8 mouse cellular contexts compared by ENCODE assay signal in the genomic region with DNA sequence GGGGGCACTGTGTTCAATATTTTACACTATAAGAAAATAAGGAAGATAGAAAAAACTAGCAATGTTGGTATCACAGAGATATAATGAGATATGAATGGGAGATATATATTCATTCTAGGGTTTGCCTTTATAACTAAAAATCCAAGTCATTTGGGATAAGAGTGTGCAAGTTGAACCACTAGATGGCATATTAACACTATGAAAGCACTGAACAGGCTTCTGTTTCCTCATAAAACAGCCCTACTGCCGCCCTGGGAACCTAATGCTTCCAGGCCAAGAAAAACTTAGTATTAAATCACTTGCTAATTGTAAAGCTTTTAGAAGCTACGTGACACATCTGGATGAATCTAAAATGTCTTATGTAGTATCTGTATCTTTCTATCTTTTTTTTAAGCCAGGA.
A peak's percentile ranks its signal among the peaks of the same experiment; 100 is the strongest.
DNase-seq lines count a peak whose midpoint lies in the region; ATAC-seq and TF ChIP-seq lines count a peak whose summit lies in the region.

No protein-coding gene starts in this region.

- H3K27me3 ChIP-seq in heart, embryonic 16.5 days (ENCODE audit: control insufficient read depth, insufficient read depth, low read length) = no peaks in the 10 kb centered on the region
- H3K27me3 ChIP-seq in heart, embryonic 10.5 days (ENCODE audit: insufficient read depth, poor library complexity, severe bottlenecking) = no peaks in the 10 kb centered on the region
- no peaks in the 10 kb centered on the region for H3K27me3 ChIP-seq in MEL (ENCODE audit: control insufficient read depth in 1 of 2, insufficient read depth in 2 of 2, low read length in 2 of 2)
- H3K27me3 ChIP-seq in embryonic facial prominence, embryonic 11.5 days (ENCODE audit: control insufficient read depth, insufficient read depth, low read length) = no peaks in the 10 kb centered on the region
- H3K27me3 ChIP-seq in midbrain, embryonic 13.5 days = no peaks in the 10 kb centered on the region

- 0 out of 2 replicates have a peak, but pooled peaks have one; percentile 52 for ATAC-seq in heart, embryonic 16.5 days (replicated peaks; ENCODE audit: extremely low read depth, insufficient read depth, low FRiP score)
- 0 out of 2 replicates have a peak, but pooled peaks have one; percentile 65 for ATAC-seq in embryonic facial prominence, embryonic 11.5 days (replicated peaks; ENCODE audit: insufficient number of reproducible peaks, low FRiP score, low TSS enrichment, low read depth)
- peak; percentile 89 for ATAC-seq in midbrain, embryonic 13.5 days

- no peak for TF ChIP-seq POLR2A in MEL (IDR thresholded peaks at IDR 0.05; ENCODE audit: control insufficient read depth in 1 of 2, insufficient read depth in 1 of 2, low read depth in 1 of 2, low read length in 2 of 2, poor library complexity in 1 of 2)

- H3K9ac ChIP-seq in heart, embryonic 16.5 days (ENCODE audit: low read length) = no peak overlapping the region
- no peak overlapping the region for H3K9ac ChIP-seq in MEL (ENCODE audit: control insufficient read depth, low read depth, low read length, poor library complexity, severe bottlenecking)
- H3K9ac ChIP-seq in embryonic facial prominence, embryonic 11.5 days (replicated peaks; ENCODE audit: low read length) = no peak overlapping the region
- H3K9ac ChIP-seq in midbrain, embryonic 13.5 days (replicated peaks) = no peak overlapping the region

- H3K4me1 ChIP-seq in heart, embryonic 16.5 days (ENCODE audit: control insufficient read depth, insufficient read depth, low read length) = no peaks in the 10 kb centered on the region
- H3K4me1 ChIP-seq in heart, embryonic 10.5 days = no peaks in the 10 kb centered on the region
- H3K4me1 ChIP-seq in MEL (ENCODE audit: control insufficient read depth in 1 of 2, insufficient read depth in 2 of 2, low read length in 2 of 2) = no peaks in the 10 kb centered on the region
- H3K4me1 ChIP-seq in embryonic facial prominence, embryonic 11.5 days (ENCODE audit: control insufficient read depth, insufficient read depth, low read length) = no peaks in the 10 kb centered on the region
- H3K4me1 ChIP-seq in midbrain, embryonic 13.5 days (replicated peaks) = no peaks in the 10 kb centered on the region

- TF ChIP-seq CTCF in MEL (IDR thresholded peaks at IDR 0.05 in 2 of 3, conservative IDR thresholded peaks at IDR 0.05 in 1 of 3; ENCODE audit: control insufficient read depth in 1 of 3, insufficient read depth in 1 of 3, low read depth in 2 of 3, low read length in 3 of 3, poor library complexity in 1 of 3, severe bottlenecking in 1 of 3) = peak in 2 of 3 experiments; percentile 20 to 83; a peak in 3 of 6 replicates

- WGBS in heart, embryonic 16.5 days = 20% methylated on average over 2 of the region's 2 CpGs
- WGBS in heart, embryonic 10.5 days = 32% methylated on average over 2 of the region's 2 CpGs
- 33% methylated on average over 2 of the region's 2 CpGs for WGBS in embryonic facial prominence, embryonic 11.5 days
- 24% methylated on average over 2 of the region's 2 CpGs for WGBS in midbrain, embryonic 13.5 days

- no peak for DNase-seq in heart, embryonic 10.5 days (ENCODE audit: low spot score)
- DNase-seq in MEL (ENCODE audit: low read depth, low spot score) = peak; percentile 64
- DNase-seq in embryonic facial prominence, embryonic 11.5 days (ENCODE audit: low spot score) = peak; percentile 69
- DNase-seq in kidney, adult 9 months = peak; percentile 32
- no peak for DNase-seq in urinary bladder, adult 2 months (ENCODE audit: low spot score)
- DNase-seq in spleen, postnatal 4 days (ENCODE audit: low spot score in 2 of 2) = no peak

- no peak overlapping the region for H3K27ac ChIP-seq in heart, embryonic 16.5 days (ENCODE audit: low read length)
- no peak overlapping the region for H3K27ac ChIP-seq in heart, embryonic 10.5 days
- no peak overlapping the region for H3K27ac ChIP-seq in MEL (ENCODE audit: control insufficient read depth, low read depth, low read length)
- H3K27ac ChIP-seq in embryonic facial prominence, embryonic 11.5 days (replicated peaks; ENCODE audit: low read depth, low read length) = no peak overlapping the region
- H3K27ac ChIP-seq in midbrain, embryonic 13.5 days = no peak overlapping the region

- no peaks in the 10 kb centered on the region for H3K79me2 ChIP-seq in MEL (ENCODE audit: control insufficient read depth, insufficient read depth, low read length, poor library complexity)

- H3K36me3 ChIP-seq in heart, embryonic 16.5 days (ENCODE audit: control insufficient read depth, insufficient read depth) = no peaks in the 10 kb centered on the region
- no peaks in the 10 kb centered on the region for H3K36me3 ChIP-seq in heart, embryonic 10.5 days
- H3K36me3 ChIP-seq in MEL (ENCODE audit: control insufficient read depth in 1 of 2, insufficient read depth in 2 of 2, low read length in 2 of 2) = no peaks in the 10 kb centered on the region
- no peaks in the 10 kb centered on the region for H3K36me3 ChIP-seq in embryonic facial prominence, embryonic 11.5 days (replicated peaks; ENCODE audit: control insufficient read depth, insufficient read depth, low read depth, low read length)
- H3K36me3 ChIP-seq in midbrain, embryonic 13.5 days = no peaks in the 10 kb centered on the region

- no peak for TF ChIP-seq EP300 in MEL (IDR thresholded peaks at IDR 0.05; ENCODE audit: low read depth in 1 of 2, low read length in 2 of 2)

- peak; percentile 93 for TF ChIP-seq RAD21 in MEL (IDR thresholded peaks at IDR 0.05; ENCODE audit: low read depth, low read length)

- H3K4me3 ChIP-seq in heart, embryonic 16.5 days (ENCODE audit: low read length) = no peak overlapping the region
- no peak overlapping the region for H3K4me3 ChIP-seq in heart, embryonic 10.5 days
- H3K4me3 ChIP-seq in MEL (ENCODE audit: control insufficient read depth in 1 of 2, insufficient read depth in 1 of 2, low read depth in 2 of 2, low read length in 2 of 2) = no peak overlapping the region
- no peak overlapping the region for H3K4me3 ChIP-seq in embryonic facial prominence, embryonic 11.5 days (ENCODE audit: low read depth, low read length)
- no peak overlapping the region for H3K4me3 ChIP-seq in midbrain, embryonic 13.5 days (replicated peaks)

- no peaks in the 10 kb centered on the region for H3K9me3 ChIP-seq in heart, embryonic 16.5 days (replicated peaks; ENCODE audit: control insufficient read depth, low read length)
- H3K9me3 ChIP-seq in heart, embryonic 10.5 days = no peaks in the 10 kb centered on the region
- no peaks in the 10 kb centered on the region for H3K9me3 ChIP-seq in MEL (replicated peaks; ENCODE audit: insufficient read depth, low read length)
- H3K9me3 ChIP-seq in embryonic facial prominence, embryonic 11.5 days (replicated peaks; ENCODE audit: control insufficient read depth, low read length) = no peaks in the 10 kb centered on the region
- H3K9me3 ChIP-seq in midbrain, embryonic 13.5 days = no peaks in the 10 kb centered on the region

- no peak overlapping the region for H3K4me2 ChIP-seq in heart, embryonic 16.5 days (ENCODE audit: low read depth, low read length)
- H3K4me2 ChIP-seq in embryonic facial prominence, embryonic 11.5 days (ENCODE audit: low read depth, low read length) = no peak overlapping the region
- H3K4me2 ChIP-seq in midbrain, embryonic 13.5 days (replicated peaks) = no peak overlapping the region

TF ChIP-seq in MEL, 35 proteins besides CTCF, POLR2A, EP300 and RAD21:
- TF ChIP-seq SMC3 (IDR thresholded peaks at IDR 0.05; ENCODE audit: low read depth, low read length) (peak; percentile 88), ZC3H11A (IDR thresholded peaks at IDR 0.05; ENCODE audit: low read depth, low read length) (peak; percentile 85), UBTF (IDR thresholded peaks at IDR 0.05; ENCODE audit: borderline replicate concordance, insufficient read depth, low read depth, low read length) (no peak)

Comparison
In these comparisons a context has a peak if more than half of its experiments do, and no peak if none do; other contexts are left out.
1. DNase-seq: peak in MEL (single experiment), embryonic facial prominence, embryonic 11.5 days (single experiment) and kidney, adult 9 months (single experiment); none in heart, embryonic 10.5 days (single experiment), urinary bladder, adult 2 months (single experiment) and spleen, postnatal 4 days (0 of 2).
2. Peak in every context shown above with its lines, with median percentiles within 50 percentile points of each other: ATAC-seq.